ENCODE assay signal across 8 mouse cellular contexts in genomic region chr9:57762563-57762991, GRCm38 (mm10). TPM values are rescaled to one million over a fixed set of nuclear protein-coding genes. Genes with fewer than 3 reads are reported as not detected.
DNase-seq lines count a peak whose midpoint lies in the region; ATAC-seq and TF ChIP-seq lines count a peak whose summit lies in the region.

No protein-coding gene starts in this region.

- DNase-seq in Muller cell, postnatal 12 days (ENCODE audit: inconsistent ontology term), result peak; percentile 65
- peak; percentile 54 for DNase-seq in embryonic facial prominence, embryonic 11.5 days (ENCODE audit: low spot score)
- DNase-seq in kidney, postnatal 14 days, result peak; percentile 57
- DNase-seq in lung, postnatal 4 days, result peak; percentile 63 to 72

- H3K27ac ChIP-seq in embryonic facial prominence, embryonic 11.5 days (replicated peaks; ENCODE audit: low read depth, low read length), result no peak overlapping the region
- H3K27ac ChIP-seq in heart, embryonic 14.5 days (replicated peaks in 1 of 2; ENCODE audit: control insufficient read depth in 1 of 2, insufficient read depth in 1 of 2, low read depth in 2 of 2, low read length in 2 of 2), result peak overlapping the region in 1 of 2 experiments; percentile 99; a peak in 3 of 4 replicates
- H3K27ac ChIP-seq in stomach, embryonic 14.5 days (ENCODE audit: low read length), result no peak overlapping the region

- H3K4me2 ChIP-seq in embryonic facial prominence, embryonic 11.5 days (ENCODE audit: low read depth, low read length), result no peak overlapping the region
- H3K4me2 ChIP-seq in heart, embryonic 14.5 days (ENCODE audit: low read length), result peak overlapping the region; percentile 97
- H3K4me2 ChIP-seq in stomach, embryonic 14.5 days (replicated peaks; ENCODE audit: low read depth, low read length), result peak overlapping the region; percentile 13; the same call in 1 of the 2 replicates

- H3K79me2 ChIP-seq in C2C12 (ENCODE audit: control insufficient read depth, insufficient read depth), result peaks cover 66% of the 10 kb centered on the region

- peaks cover 46% of the 10 kb centered on the region for H3K36me3 ChIP-seq in C2C12 (ENCODE audit: control insufficient read depth, insufficient read depth)
- H3K36me3 ChIP-seq in embryonic facial prominence, embryonic 11.5 days (replicated peaks; ENCODE audit: control insufficient read depth, insufficient read depth, low read depth, low read length), result peaks cover 12% of the 10 kb centered on the region
- H3K36me3 ChIP-seq in heart, embryonic 14.5 days (ENCODE audit: control insufficient read depth, insufficient read depth, low read length), result peaks cover 42% of the 10 kb centered on the region
- peaks cover 40% of the 10 kb centered on the region for H3K36me3 ChIP-seq in stomach, embryonic 14.5 days (ENCODE audit: control insufficient read depth, insufficient read depth, low read length)

- no peaks in the 10 kb centered on the region for H3K27me3 ChIP-seq in C2C12 (ENCODE audit: control insufficient read depth, insufficient read depth, insufficient read length)
- H3K27me3 ChIP-seq in embryonic facial prominence, embryonic 11.5 days (ENCODE audit: control insufficient read depth, insufficient read depth, low read length), result no peaks in the 10 kb centered on the region
- H3K27me3 ChIP-seq in heart, embryonic 14.5 days (ENCODE audit: control insufficient read depth, insufficient read depth, low read length), result no peaks in the 10 kb centered on the region
- H3K27me3 ChIP-seq in stomach, embryonic 14.5 days (ENCODE audit: control insufficient read depth, insufficient read depth, low read length), result no peaks in the 10 kb centered on the region

- no peak overlapping the region for H3K4me3 ChIP-seq in C2C12 (ENCODE audit: insufficient read depth, poor library complexity, severe bottlenecking)
- H3K4me3 ChIP-seq in embryonic facial prominence, embryonic 11.5 days (ENCODE audit: low read depth, low read length), result no peak overlapping the region
- peak overlapping the region in 1 of 2 experiments; percentile 16; a peak in 1 of 4 replicates for H3K4me3 ChIP-seq in heart, embryonic 14.5 days (ENCODE audit: control insufficient read depth in 1 of 2, insufficient read depth in 1 of 2, low read depth in 1 of 2, low read length in 2 of 2)
- no peak overlapping the region for H3K4me3 ChIP-seq in stomach, embryonic 14.5 days (ENCODE audit: low read depth, low read length)

- no peak overlapping the region for H3K9ac ChIP-seq in embryonic facial prominence, embryonic 11.5 days (replicated peaks; ENCODE audit: low read length)
- H3K9ac ChIP-seq in heart, embryonic 14.5 days (ENCODE audit: low read length), result peak overlapping the region; percentile 99
- no peak overlapping the region for H3K9ac ChIP-seq in stomach, embryonic 14.5 days (replicated peaks; ENCODE audit: low read depth, low read length)

- no peak for ATAC-seq in embryonic facial prominence, embryonic 11.5 days (replicated peaks; ENCODE audit: insufficient number of reproducible peaks, low FRiP score, low TSS enrichment, low read depth)
- no peak for ATAC-seq in heart, embryonic 14.5 days (ENCODE audit: insufficient number of reproducible peaks, insufficient read depth, low FRiP score, low read depth)
- ATAC-seq in stomach, embryonic 14.5 days (ENCODE audit: insufficient number of reproducible peaks, insufficient read depth, low FRiP score, low read depth), result no peak
- no peak; the same call in 1 of the 2 replicates for ATAC-seq in monocyte, adult 5-6 weeks (replicated peaks; ENCODE audit: insufficient number of reproducible peaks, low FRiP score, low TSS enrichment, poor library complexity, severe bottlenecking)

- peaks cover 39% of the 10 kb centered on the region for H3K79me3 ChIP-seq in C2C12 (ENCODE audit: low read depth)

- peaks cover 6% of the 10 kb centered on the region for H3K4me1 ChIP-seq in embryonic facial prominence, embryonic 11.5 days (ENCODE audit: control insufficient read depth, insufficient read depth, low read length)
- H3K4me1 ChIP-seq in heart, embryonic 14.5 days (ENCODE audit: control insufficient read depth in 2 of 2, insufficient read depth in 2 of 2, low read length in 2 of 2), result peaks cover 28 to 60% of the 10 kb centered on the region in 2 experiments
- peaks cover 32% of the 10 kb centered on the region; the same call in 1 of the 2 replicates for H3K4me1 ChIP-seq in stomach, embryonic 14.5 days (ENCODE audit: control insufficient read depth, insufficient read depth, low read length)

- peak; percentile 8 for TF ChIP-seq CTCF in C2C12 (IDR thresholded peaks at IDR 0.05; ENCODE audit: control insufficient read depth, insufficient read depth, insufficient read length)

- WGBS in embryonic facial prominence, embryonic 11.5 days, result 72% methylated on average over 6 of the region's 6 CpGs
- WGBS in heart, embryonic 14.5 days, result 43% methylated on average over 6 of the region's 6 CpGs
- 58% methylated on average over 6 of the region's 6 CpGs for WGBS in stomach, embryonic 14.5 days

- H3K9me3 ChIP-seq in embryonic facial prominence, embryonic 11.5 days (replicated peaks; ENCODE audit: control insufficient read depth, low read length), result no peaks in the 10 kb centered on the region
- H3K9me3 ChIP-seq in heart, embryonic 14.5 days (ENCODE audit: control insufficient read depth, low read length), result no peaks in the 10 kb centered on the region
- H3K9me3 ChIP-seq in stomach, embryonic 14.5 days (ENCODE audit: control insufficient read depth, low read depth, low read length), result no peaks in the 10 kb centered on the region

- H3ac ChIP-seq in C2C12 (ENCODE audit: control insufficient read depth, insufficient read length, low read depth), result no peak overlapping the region

TF ChIP-seq in C2C12, 6 proteins besides CTCF, POLR2A, EP300 and RAD21:
- TF ChIP-seq MAX (IDR thresholded peaks at IDR 0.05) (no peak), MYOG (IDR thresholded peaks at IDR 0.05; ENCODE audit: control insufficient read depth, extremely low read depth, insufficient read length) (no peak), MYOD1 (IDR thresholded peaks at IDR 0.05; ENCODE audit: control insufficient read depth, insufficient read length, low read depth) (no peak), USF1 (IDR thresholded peaks at IDR 0.05; ENCODE audit: low read depth) (no peak), FOSL1 (IDR thresholded peaks at IDR 0.05; ENCODE audit: insufficient read depth, low read length, poor library complexity, severe bottlenecking) (no peak), CEBPB (IDR thresholded peaks at IDR 0.05; ENCODE audit: low read depth) (no peak)

RNA-seq across cellular contexts. Expression of gene Clk3, which starts 3.1 kb away (rescaled TPM):
- polyA plus RNA-seq in C2C12 (2012; fragmentation: generic; extraction: Trizol), result 50.9 TPM
- polyA plus RNA-seq in embryonic facial prominence, embryonic 11.5 days (2014; fragmentation: Nextera tagmentation; extraction: Ambion mirVana), result 70.0 and 79.3 TPM in 2 replicates
- 46.3 and 53.2 TPM in 2 replicates for polyA plus RNA-seq in heart, embryonic 14.5 days (2014; fragmentation: Nextera tagmentation; extraction: Ambion mirVana)
- 66.0 and 73.1 TPM in 2 replicates for polyA plus RNA-seq in stomach, embryonic 14.5 days (2014; fragmentation: Nextera tagmentation; extraction: Ambion mirVana)
- total RNA-seq in monocyte, adult 5-6 weeks (2017), result 97.1 to 158 TPM (median 125 TPM) in 3 replicates

RNA-seq across cellular contexts. Expression of gene Edc3, which starts 54.2 kb away (rescaled TPM):
- 16.8 TPM for polyA plus RNA-seq in C2C12 (2012; fragmentation: generic; extraction: Trizol)
- 28.1 and 29.1 TPM in 2 replicates for polyA plus RNA-seq in embryonic facial prominence, embryonic 11.5 days (2014; fragmentation: Nextera tagmentation; extraction: Ambion mirVana)
- 11.0 and 12.6 TPM in 2 replicates for polyA plus RNA-seq in heart, embryonic 14.5 days (2014; fragmentation: Nextera tagmentation; extraction: Ambion mirVana)
- 22.8 and 23.1 TPM in 2 replicates for polyA plus RNA-seq in stomach, embryonic 14.5 days (2014; fragmentation: Nextera tagmentation; extraction: Ambion mirVana)
- total RNA-seq in monocyte, adult 5-6 weeks (2017), result 2.6 to 7.9 TPM (median 3.7 TPM) in 3 replicates
